Mouse (Mus musculus): Measurements from ENCODE around the gene Med28.
A peak's percentile ranks its signal among the peaks of the same experiment; 100 is the strongest.

The Med28 gene

GRCm38 (mm10) chr5:45519960-45520808, at the start of gene Med28:
Med28 (plus strand) TSS chr5:45520229.
- DNase-seq (ENCODE audit: low read depth, low spot score): peak; percentile 93

- no peak for DNase-seq (ENCODE audit: low read depth, low spot score)
Measured at GRCm38 (mm10) chr5:45472880-45473450, 47.1 kb upstream of the Med28 start.

- DNase-seq (ENCODE audit: low read depth, low spot score): no peak
Measured at GRCm38 (mm10) chr5:45473521-45473920, 46.5 kb upstream of the Med28 start.

GRCm38 (mm10) chr5:45474215-45474614, 45.8 kb upstream of the Med28 start:
- DNase-seq (ENCODE audit: low read depth, low spot score): peak; percentile 74

GRCm38 (mm10) chr5:45474758-45475157, 45.3 kb upstream of the Med28 start:
- DNase-seq (ENCODE audit: low read depth, low spot score): no peak

GRCm38 (mm10) chr5:45475771-45476170, 44.3 kb upstream of the Med28 start:
- no peak for DNase-seq (ENCODE audit: low read depth, low spot score)

GRCm38 (mm10) chr5:45476288-45476687, 43.7 kb upstream of the Med28 start:
- DNase-seq (ENCODE audit: low read depth, low spot score): peak; percentile 9

GRCm38 (mm10) chr5:45477601-45478000, 42.4 kb upstream of the Med28 start:
- DNase-seq (ENCODE audit: low read depth, low spot score): no peak

- no peak for DNase-seq (ENCODE audit: low read depth, low spot score)
Measured at GRCm38 (mm10) chr5:45480066-45480465, 40.0 kb upstream of the Med28 start.

- DNase-seq (ENCODE audit: low read depth, low spot score): no peak
Measured at GRCm38 (mm10) chr5:45481125-45481524, 38.9 kb upstream of the Med28 start.

GRCm38 (mm10) chr5:45482607-45483006, 37.4 kb upstream of the Med28 start:
- no peak for DNase-seq (ENCODE audit: low read depth, low spot score)

GRCm38 (mm10) chr5:45483654-45484053, 36.4 kb upstream of the Med28 start:
- no peak for DNase-seq (ENCODE audit: low read depth, low spot score)

GRCm38 (mm10) chr5:45491776-45492175, 28.3 kb upstream of the Med28 start:
- no peak for DNase-seq (ENCODE audit: low read depth, low spot score)

GRCm38 (mm10) chr5:45493191-45494092, 26.6 kb upstream of the Med28 start, which contains the start of gene Lap3:
Lap3 (plus strand) TSS chr5:45493374.
- peak; percentile 98 for DNase-seq (ENCODE audit: low read depth, low spot score)

- no peak for DNase-seq (ENCODE audit: low read depth, low spot score)
Measured at GRCm38 (mm10) chr5:45494093-45494755, 25.8 kb upstream of the Med28 start.

GRCm38 (mm10) chr5:45495429-45495975, 24.5 kb upstream of the Med28 start:
- no peak for DNase-seq (ENCODE audit: low read depth, low spot score)

- no peak for DNase-seq (ENCODE audit: low read depth, low spot score)
Measured at GRCm38 (mm10) chr5:45496042-45496441, 24.0 kb upstream of the Med28 start.

- DNase-seq (ENCODE audit: low read depth, low spot score): no peak
Measured at GRCm38 (mm10) chr5:45496479-45496878, 23.6 kb upstream of the Med28 start.

GRCm38 (mm10) chr5:45496930-45497550, 23.0 kb upstream of the Med28 start:
- DNase-seq (ENCODE audit: low read depth, low spot score): no peak

GRCm38 (mm10) chr5:45497564-45497963, 22.5 kb upstream of the Med28 start:
- no peak for DNase-seq (ENCODE audit: low read depth, low spot score)

GRCm38 (mm10) chr5:45510071-45510470, 10.0 kb upstream of the Med28 start:
- DNase-seq (ENCODE audit: low read depth, low spot score): no peak

Measured in mesoderm, embryonic 11.5 days (tissue).